Mouse (Mus musculus) skeletal muscle tissue, adult 2 months (tissue): ENCODE measurements at regions not wholly inside any gene's neighbourhood (a gene's known extent, or its start where the extent isn't known, plus 50 kb on each side); places are given as distances from the start of the nearest gene placed in this dataset.
"Not testable (repeated sequence)": the region's sequence is repeated elsewhere in the genome, so short reads cannot be mapped to it uniquely, and the experiment has no call there.

Experiments used
- DNase-seq: peaks from one replicate; pipeline ENCODE4 v3.0.0-alpha.2; 2012; ENCODE audit warnings: low read depth, low spot score

- no peak for DNase-seq
These were observed 193.6 kb upstream of the Six2 start for GRCm38 (mm10) chr17:85881636-85882170.

GRCm38 (mm10) chr17:85881046-85881445, 193.0 kb upstream of the Six2 start:
- no peak for DNase-seq

DNA sequence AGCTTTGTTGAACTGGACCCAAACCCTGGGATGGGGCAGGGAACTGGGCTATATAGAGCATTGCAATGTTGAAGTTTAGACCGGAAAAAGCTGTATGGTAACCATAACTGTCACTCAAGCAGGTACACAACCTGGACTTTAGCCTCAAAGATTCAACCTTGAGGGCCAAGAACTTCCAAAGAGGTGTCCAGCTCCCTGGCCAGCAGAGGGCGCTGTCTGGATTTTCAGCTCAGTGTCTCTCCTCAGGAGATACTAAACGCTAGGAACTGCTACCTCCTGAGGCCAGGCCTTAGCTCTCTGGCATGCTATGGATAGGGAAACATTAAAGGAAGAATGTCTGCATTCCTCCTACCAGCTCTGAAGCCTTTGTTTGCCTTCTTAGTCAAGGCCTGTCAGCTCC, 189.4 kb upstream of the Six2 start:
- DNase-seq, result peak; percentile 25

DNA sequence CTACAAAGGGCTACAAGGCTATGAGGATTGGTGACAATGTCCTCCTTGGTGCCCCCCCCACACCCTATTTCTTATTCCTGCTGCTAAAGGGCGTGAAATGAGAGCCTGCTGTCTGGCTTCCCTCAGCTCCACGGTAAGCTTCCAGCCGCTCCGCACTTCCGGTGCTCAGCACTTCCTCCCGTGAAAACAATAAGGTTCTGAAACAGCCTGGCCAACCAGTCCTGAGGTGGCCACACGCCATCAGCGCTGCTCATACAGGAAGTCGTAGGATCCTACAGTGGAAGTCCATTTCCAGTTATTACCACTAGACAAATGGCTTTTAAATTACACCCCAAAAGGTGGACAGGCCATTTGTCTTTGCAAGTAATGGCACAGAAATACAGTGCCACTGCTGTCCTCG, 188.8 kb upstream of the Six2 start:
- DNase-seq, result no peak

- no peak for DNase-seq
These were observed 185.9 kb upstream of the Six2 start for GRCm38 (mm10) chr17:85873853-85874586.

DNA sequence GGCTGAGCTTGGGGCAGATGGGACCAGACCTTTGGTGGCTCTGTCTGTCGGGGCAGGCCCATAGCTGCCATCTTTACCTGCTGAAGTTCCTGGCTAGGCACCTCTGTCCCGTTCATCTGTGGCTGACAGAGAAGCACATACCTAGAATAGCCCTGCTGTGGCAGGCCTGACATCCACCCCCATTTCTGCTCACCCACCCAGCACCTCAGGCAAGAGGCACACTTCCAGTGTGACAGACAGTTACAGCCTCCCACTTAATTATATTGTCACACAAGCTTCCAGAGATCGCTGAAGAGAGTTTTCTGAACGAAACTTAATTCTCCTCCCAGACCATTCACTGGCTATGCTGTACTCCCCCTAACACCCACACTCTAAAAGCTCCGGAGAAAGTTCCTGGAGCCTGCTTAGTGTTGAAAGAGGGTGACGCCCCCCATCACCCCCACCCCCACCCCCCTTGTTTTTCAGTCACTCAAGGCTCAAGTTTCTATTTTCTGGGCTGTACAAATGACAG, 184.9 kb upstream of the Six2 start:
- no peak for DNase-seq

GRCm38 (mm10) chr17:85870406-85870805, 182.3 kb upstream of the Six2 start:
- no peak for DNase-seq

DNA sequence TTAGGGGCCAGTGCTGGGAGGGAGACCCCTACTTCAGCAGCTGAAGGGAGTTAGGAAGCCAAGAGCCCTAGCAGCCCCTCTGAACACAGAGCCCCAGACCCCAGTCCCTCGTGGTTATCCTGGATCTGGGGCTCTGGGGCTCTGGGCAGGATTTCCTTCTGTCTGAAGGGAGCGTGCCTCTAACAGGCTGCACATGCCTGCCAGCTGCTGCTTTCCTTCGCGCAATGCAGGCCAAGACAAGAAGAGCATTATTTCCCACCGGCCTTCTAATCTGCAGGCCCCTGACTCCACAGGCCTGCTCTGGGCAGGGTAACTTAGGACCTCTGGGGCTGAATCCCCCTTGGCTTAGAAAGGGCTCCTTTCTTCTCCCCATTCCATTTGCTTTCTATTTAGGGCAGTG, 181.1 kb upstream of the Six2 start:
- DNase-seq, result no peak

GRCm38 (mm10) chr17:85867945-85868616, 180.0 kb upstream of the Six2 start:
- DNase-seq, result no peak

GRCm38 (mm10) chr17:85866581-85866980, 178.5 kb upstream of the Six2 start:
- no peak for DNase-seq

- DNase-seq, result no peak
These were observed 177.9 kb upstream of the Six2 start for GRCm38 (mm10) chr17:85865940-85866339.

DNA sequence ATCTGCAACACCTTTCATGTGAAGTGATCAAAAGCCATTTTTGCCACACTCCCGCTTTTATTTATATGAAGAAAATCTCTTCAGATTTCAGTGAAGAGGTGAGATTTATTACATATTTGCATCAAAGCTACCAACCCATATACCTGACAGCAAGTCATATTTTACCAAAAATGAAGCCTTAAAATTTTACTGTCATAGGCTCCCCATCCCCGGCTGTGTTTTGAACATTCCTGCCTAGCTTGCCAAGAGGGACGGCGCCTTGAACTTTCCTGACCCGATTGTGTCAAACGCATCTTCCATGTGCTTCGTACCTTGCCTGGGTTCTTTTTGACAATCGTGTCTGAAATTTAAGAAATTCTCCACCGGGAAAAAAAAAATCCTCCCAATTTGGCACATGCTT, 173.3 kb upstream of the Six2 start:
- DNase-seq, result peak; percentile 11

- no peak for DNase-seq
These were observed 172.7 kb upstream of the Six2 start for GRCm38 (mm10) chr17:85860797-85861196.

DNA sequence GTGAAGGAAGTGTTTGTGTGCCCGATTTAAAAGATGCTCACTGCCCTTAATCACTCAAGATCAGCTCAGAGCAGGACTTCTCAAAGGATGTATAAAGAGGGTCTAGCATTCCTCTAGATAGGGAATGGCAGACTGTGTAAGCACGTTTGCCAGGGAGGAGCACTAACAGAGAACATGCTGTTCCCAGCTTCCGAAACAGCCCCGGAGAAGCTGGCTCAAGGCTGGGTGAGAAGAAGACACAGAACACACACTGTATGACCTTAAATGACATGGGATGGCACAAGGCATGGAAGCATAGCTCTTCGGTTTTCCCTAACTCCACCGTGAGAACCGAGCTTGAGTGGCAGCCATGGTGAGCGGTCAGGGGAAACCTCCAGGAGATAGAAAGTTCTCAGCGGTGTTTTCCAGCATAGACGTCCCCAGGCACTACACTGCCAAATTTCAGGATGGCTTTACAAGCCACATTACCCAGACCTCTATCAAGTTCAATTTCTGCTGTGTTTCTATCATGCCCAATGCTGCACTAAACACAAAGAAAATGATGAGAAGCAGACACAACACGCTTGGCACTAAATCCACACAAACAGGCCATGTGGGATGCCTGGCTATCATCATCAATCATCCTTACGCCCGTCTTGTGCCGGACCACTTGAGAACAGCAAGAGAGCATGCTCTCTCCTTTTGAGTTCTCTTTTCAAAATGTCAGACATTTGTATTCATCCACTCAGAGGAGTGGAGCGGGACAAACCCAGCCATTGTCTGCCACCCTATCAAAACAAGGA, 172.0 kb upstream of the Six2 start:
- peak; percentile 26 for DNase-seq

DNA sequence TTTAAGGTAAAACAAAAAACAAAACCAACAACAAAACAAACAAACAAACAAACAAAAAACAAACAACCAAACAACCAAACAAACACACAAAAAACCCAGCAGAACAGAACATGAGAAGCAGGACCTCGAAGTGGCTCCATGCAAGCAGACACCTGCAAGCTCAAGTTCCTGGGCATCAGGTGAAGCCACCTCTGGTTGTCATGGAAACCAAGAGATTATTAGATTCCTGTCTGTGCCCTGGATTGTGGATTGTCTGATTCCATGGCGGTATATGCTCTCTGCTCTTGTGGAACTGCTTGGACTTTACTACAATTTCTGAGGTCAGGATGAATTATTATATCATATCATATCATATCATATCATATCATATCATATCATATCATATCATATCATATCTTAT, 170.4 kb upstream of the Six2 start:
- DNase-seq, result no peak

DNA sequence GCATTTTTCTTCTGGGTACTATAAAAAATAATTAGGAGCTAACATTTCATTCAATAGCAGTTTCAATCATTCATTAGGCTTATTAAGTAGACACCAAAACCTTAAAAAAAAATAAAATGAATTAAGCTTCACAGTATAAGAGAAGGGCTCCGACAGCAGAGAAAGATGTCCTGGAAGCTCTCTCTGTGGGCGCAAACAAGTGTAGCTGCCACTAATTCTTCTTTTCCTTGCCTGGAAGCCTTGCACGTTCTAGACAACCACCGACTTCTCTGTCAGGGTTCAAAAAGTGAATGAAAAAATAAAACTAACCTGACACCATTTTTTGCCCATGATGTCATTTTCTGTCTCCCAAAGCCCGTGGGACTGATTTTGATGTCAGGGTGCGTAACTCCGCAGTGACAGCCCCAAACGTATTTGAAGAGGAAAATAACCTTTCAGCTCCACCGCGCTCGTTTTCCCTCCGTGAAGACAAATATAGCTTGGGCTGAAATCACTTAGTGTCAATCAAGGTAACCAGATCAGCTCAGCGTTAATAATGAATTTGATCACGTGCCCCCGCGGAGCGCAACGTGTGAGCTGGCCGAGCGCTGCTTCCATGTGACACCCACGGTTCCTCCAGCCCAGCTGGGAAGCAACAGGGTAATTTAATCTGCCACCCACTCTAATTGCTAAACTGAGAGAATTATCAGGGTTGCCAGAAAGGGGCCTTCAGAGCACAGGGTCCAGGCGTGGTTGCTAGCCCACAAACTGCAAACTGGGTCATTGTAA, 169.8 kb upstream of the Six2 start:
- peak; percentile 64 for DNase-seq

- DNase-seq, result not testable (repeated sequence)
These were observed 168.8 kb upstream of the Six2 start for GRCm38 (mm10) chr17:85856894-85857293.

DNA sequence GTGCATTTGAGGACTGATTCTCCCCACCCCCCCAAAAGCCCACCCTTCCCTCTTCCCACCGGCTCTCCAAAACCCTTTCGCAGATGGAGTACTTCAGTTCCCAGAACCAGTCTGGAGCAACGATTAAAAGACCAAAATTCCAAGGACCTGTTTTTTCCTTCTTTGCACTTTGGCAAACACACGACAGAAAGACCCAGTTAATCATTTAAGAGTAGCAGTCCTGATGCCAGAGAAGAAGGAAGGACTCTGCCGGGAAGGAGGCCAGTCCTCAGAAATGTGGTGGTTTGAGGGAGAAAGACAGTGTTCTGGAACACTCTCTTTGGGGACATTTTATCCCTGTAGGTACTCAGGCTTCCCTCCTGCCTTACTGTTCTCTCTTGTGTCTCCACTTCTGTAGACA, 165.1 kb upstream of the Six2 start:
- peak; percentile 29 for DNase-seq

GRCm38 (mm10) chr17:85848526-85848925, 160.5 kb upstream of the Six2 start:
- no peak for DNase-seq

DNA sequence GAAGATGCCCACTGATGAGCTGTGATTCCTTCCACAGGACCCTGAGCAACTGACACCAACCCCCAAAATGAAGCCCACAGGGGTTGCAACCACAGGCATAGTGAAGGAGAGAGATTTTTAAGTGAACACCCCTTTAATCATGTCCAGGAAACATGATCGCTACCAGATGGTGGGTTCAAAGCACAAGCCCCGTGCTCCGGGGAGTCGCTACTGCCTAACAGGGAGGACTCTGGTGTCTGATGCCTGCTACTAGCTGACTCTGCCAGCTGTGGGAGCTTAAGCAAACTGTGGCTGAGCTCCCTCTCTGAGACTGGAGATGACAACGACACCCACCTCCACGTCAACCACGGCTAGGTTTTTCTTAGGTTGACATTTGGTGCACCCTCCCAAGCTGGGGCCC, 159.7 kb upstream of the Six2 start:
- DNase-seq, result no peak

DNA sequence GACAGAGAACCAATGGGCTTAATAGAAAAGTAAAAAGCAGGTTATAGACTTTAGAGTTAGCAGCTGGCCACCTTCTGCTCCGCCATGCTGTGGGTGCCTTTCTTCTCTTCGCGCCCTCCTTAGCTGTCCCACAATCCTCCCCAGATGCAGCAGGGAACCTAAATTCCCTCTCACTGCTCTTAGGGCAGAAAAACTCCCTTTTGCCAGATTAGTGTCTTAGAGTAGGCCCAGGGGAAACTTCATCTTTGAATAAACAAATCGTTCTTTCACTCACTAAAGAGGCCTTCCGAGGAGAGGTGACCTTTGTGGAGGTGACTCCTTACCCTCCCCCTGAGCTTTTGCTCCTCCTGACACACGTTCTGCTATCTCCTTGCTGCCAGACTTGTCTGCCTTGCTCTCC, 157.0 kb upstream of the Six2 start:
- no peak for DNase-seq
